Mouse (Mus musculus): ENCODE measurements around the gene Dnajc21. TPM values are rescaled to one million over a fixed set of nuclear protein-coding genes. Genes with fewer than 3 reads are reported as not detected.

Gene Dnajc21
- polyA plus RNA-seq, 1 experiment, result 25.0 TPM

DNA sequence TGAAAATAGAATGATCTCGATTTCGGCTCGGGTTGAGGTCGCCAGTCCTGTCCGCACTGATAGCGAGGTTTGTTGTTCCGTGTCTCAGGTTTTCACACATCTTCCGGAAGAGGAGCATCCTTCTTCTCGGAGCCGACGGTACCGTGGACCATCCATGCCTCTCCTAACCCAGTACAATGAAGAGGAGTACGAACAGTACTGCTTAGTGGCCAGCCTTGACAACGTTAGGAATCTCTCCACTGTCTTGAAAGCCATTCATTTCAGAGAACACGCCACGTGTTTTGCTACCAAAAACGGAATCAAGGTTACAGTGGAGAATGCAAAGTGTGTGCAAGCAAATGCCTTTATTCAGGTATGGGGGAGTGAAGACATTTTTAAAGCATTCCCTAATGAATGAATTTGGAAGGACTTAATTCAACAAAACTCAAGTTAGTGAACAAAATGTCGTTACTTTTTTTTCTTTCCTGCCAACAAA lies 16.1 kb upstream of the Dnajc21 start:
- Histone ChIP-seq H3K27ac (ENCODE audit: insufficient read depth, low read length) (no peak overlapping the region), H3K4me1 (ENCODE audit: control insufficient read depth, insufficient read depth, low read length) (no peaks in the 10 kb centered on the region), H3K4me3 (ENCODE audit: insufficient read depth, low read length) (peak overlapping the region; percentile 70)
- TF ChIP-seq CTCF (IDR thresholded peaks at IDR 0.05; ENCODE audit: extremely low read depth, insufficient read depth, low read length), result no peak
- no peak for TF ChIP-seq POLR2A (IDR thresholded peaks at IDR 0.05; ENCODE audit: extremely low read depth, insufficient read depth, low read length)

DNA sequence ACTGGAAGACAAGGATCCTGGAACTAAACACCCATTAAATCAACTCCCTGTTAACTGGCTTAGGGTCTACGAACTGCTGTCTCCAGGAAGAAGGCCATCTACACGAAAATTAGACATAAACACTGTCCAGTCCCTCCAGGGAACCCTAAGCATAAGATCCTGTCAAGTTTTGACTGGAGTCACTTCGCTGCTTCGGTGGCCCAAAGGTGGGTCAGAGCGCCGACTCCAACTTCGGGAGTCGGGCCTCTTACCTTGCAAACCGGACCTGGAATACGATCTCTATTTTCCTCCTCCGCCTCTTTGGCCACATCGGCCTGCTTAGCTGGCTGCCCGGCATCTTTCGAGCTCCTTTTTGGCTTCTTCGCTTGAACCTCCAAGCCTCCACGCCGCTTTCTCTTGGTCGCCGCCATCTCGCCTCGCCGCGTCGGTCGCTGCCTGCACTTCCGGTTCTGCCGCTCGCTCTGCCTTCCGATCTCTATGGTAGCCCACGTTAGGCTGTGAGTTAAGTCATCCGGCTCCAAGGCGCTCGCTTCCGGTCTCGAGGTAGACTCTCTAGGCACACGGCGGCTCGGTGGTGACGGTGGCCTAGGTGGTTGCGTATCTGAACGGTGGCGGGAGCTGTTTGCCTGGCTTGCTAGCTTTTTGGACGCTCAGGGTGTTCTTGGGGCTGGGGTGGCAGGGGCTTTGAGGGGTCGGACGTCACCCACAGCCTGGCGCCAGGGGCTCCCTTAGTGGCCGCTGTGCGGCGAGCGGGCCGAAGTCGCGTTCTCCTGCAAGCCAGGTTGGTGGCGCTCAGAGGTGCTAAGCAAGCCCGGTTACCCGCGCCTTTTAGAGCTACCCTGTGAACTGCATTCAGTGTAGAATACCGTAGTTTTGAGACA lies 15.4 kb upstream of the Dnajc21 start, which contains the start of the genes Brix1 and Rad1:
TSS of gene Brix1 (minus strand) at position 464 of the 881 bp plus-strand sequence.
TSS of gene Rad1 (plus strand) at position 535 of the 881 bp plus-strand sequence.
- TF ChIP-seq CTCF (IDR thresholded peaks at IDR 0.05; ENCODE audit: extremely low read depth, insufficient read depth, low read length), result no peak
- TF ChIP-seq POLR2A (IDR thresholded peaks at IDR 0.05; ENCODE audit: extremely low read depth, insufficient read depth, low read length), result peak; percentile 79
- no peak within 1 kb of the TSS for H3K27ac ChIP-seq (ENCODE audit: insufficient read depth, low read length)

DNA sequence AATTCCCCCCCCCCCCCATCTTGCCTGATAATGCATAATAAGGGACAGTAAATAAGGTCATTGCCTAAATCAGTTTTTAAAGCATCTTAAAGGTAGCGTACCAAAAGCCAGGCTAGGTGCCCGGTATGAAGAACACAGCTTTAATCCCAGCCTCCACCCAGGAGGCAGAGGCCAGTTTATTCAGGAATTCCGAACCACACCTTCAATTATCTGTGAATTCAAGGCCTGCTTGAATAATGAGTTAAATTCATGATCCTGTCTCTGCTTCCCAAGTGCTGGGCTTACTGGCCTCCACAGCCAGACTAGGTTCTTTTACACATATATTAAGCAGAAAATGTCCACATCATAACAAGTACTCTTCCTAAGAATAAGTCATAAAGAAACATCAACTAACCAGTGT lies 625 bp upstream of the Dnajc21 start:
- Histone ChIP-seq H3K4me3 (ENCODE audit: insufficient read depth, low read length) (peak overlapping the region; percentile 68; the same call in 1 of the 2 replicates), H3K4me1 (ENCODE audit: control insufficient read depth, insufficient read depth, low read length) (peaks cover 4% of the 10 kb centered on the region; the same call in 1 of the 2 replicates), H3K27ac (ENCODE audit: insufficient read depth, low read length) (no peak overlapping the region)
- TF ChIP-seq POLR2A (IDR thresholded peaks at IDR 0.05; ENCODE audit: extremely low read depth, insufficient read depth, low read length) (no peak), CTCF (IDR thresholded peaks at IDR 0.05; ENCODE audit: extremely low read depth, insufficient read depth, low read length) (no peak)

More for the DNA sequence above, 15.4 kb upstream of the Dnajc21 start, which contains the start of the genes Brix1 and Rad1:
- H3K4me1 ChIP-seq (ENCODE audit: control insufficient read depth, insufficient read depth, low read length), result no peaks in the 10 kb centered on the region
- peak within 1 kb of the TSS; percentile 70 for H3K4me3 ChIP-seq (ENCODE audit: insufficient read depth, low read length)

DNA sequence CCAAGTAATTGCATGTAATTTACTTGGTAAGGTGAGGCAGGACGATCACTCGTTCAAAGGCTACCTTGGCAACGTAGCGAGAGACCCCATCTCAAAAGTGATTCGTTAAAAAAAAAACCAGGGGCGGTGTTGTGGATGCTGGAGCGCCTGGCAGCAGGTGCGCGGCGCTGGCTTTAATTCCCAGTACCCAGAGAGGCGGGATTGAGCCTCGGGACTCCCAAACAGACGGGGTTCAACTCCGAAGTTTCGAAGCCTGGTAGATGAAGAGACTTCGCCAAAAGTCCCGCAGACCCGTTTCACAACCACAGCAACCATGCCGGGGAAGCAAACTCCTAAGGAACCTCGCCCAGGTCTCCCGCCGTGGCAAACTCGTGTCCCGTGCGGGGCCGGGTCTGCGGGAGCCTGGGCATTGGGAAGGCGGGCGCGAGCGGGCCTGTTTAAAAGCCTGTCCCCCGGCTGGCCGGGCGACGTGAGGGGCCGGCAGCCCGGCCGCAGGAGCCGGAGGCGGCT lies 620 bp downstream of the Dnajc21 start:
- TF ChIP-seq CTCF (IDR thresholded peaks at IDR 0.05; ENCODE audit: extremely low read depth, insufficient read depth, low read length) (no peak), POLR2A (IDR thresholded peaks at IDR 0.05; ENCODE audit: extremely low read depth, insufficient read depth, low read length) (no peak)
- peaks cover 4% of the 10 kb centered on the region; the same call in 1 of the 2 replicates for H3K4me1 ChIP-seq (ENCODE audit: control insufficient read depth, insufficient read depth, low read length)
- peak overlapping the region; percentile 73; the same call in 1 of the 2 replicates for H3K27ac ChIP-seq (ENCODE audit: insufficient read depth, low read length)
- peak overlapping the region; percentile 68 for H3K4me3 ChIP-seq (ENCODE audit: insufficient read depth, low read length)

DNA sequence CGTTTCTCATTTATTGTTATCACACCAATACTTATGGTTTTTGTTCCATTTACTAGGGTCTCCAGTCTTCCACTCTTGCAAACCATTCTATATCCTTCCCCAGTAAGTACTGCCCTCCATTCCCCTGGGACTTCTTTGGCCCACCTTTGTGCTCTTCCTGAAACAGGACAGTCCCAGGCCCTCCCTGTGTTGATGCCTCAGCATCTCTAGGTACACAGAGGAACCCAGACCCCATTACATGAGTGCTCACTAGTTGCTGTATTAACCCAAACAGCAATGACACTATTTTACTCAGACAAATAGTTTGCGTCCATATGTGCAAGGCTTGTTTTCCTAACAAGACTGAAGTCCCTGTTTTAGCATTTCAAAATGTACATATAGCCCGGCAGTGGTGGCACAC lies 1.6 kb downstream of the Dnajc21 start:
- H3K4me3 ChIP-seq (ENCODE audit: insufficient read depth, low read length), result peak overlapping the region; percentile 68
- TF ChIP-seq POLR2A (IDR thresholded peaks at IDR 0.05; ENCODE audit: extremely low read depth, insufficient read depth, low read length) (no peak), CTCF (IDR thresholded peaks at IDR 0.05; ENCODE audit: extremely low read depth, insufficient read depth, low read length) (no peak)
- peaks cover 6% of the 10 kb centered on the region; the same call in 1 of the 2 replicates for H3K4me1 ChIP-seq (ENCODE audit: control insufficient read depth, insufficient read depth, low read length)
- no peak overlapping the region for H3K27ac ChIP-seq (ENCODE audit: insufficient read depth, low read length)

DNA sequence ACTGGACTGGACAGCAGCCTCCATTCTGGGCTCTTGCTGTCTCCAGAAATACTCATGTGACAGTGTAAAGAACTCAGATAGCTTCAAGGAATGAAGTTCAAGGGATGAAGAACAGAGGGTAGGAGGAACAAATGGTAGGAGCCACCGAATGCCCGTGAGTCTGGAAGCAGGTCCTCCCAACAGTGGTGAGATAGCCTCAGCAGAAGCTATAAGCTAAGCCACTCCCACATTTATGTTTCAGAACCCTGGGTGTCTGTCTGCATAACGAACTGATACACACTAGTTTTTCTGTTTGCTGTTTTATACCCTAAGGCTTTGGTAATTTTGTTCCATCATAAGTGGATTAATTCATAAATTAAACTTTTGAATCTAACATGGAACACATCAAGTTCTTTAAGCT lies 5.6 kb downstream of the Dnajc21 start:
- TF ChIP-seq CTCF (IDR thresholded peaks at IDR 0.05; ENCODE audit: extremely low read depth, insufficient read depth, low read length) (no peak), POLR2A (IDR thresholded peaks at IDR 0.05; ENCODE audit: extremely low read depth, insufficient read depth, low read length) (no peak)
- Histone ChIP-seq H3K4me1 (ENCODE audit: control insufficient read depth, insufficient read depth, low read length) (peaks cover 6% of the 10 kb centered on the region; the same call in 1 of the 2 replicates), H3K27ac (ENCODE audit: insufficient read depth, low read length) (no peak overlapping the region), H3K4me3 (ENCODE audit: insufficient read depth, low read length) (no peak overlapping the region)

DNA sequence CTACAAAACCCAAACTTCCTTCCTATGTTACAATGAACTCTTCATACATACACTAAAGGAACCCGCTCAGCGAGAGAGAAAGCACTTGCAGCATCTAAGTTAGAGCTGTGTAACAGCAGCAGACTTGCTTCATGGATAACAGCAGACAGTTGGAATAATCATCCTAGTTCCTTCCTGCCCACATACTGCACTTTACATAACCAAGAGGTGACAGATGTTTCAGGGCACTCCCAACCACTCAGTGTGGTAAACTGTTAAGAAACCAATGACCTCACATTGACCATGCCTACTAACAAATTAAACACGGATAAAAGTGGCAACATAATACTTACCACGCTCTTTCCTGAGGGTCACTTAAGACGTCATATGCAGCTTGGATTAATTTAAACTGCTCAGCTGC lies 6.8 kb downstream of the Dnajc21 start:
- peaks cover 4% of the 10 kb centered on the region; the same call in 1 of the 2 replicates for H3K4me1 ChIP-seq (ENCODE audit: control insufficient read depth, insufficient read depth, low read length)
- H3K4me3 ChIP-seq (ENCODE audit: insufficient read depth, low read length), result no peak overlapping the region
- H3K27ac ChIP-seq (ENCODE audit: insufficient read depth, low read length), result peak overlapping the region; percentile 58; the same call in 1 of the 2 replicates
- TF ChIP-seq POLR2A (IDR thresholded peaks at IDR 0.05; ENCODE audit: extremely low read depth, insufficient read depth, low read length) (no peak), CTCF (IDR thresholded peaks at IDR 0.05; ENCODE audit: extremely low read depth, insufficient read depth, low read length) (no peak)

DNA sequence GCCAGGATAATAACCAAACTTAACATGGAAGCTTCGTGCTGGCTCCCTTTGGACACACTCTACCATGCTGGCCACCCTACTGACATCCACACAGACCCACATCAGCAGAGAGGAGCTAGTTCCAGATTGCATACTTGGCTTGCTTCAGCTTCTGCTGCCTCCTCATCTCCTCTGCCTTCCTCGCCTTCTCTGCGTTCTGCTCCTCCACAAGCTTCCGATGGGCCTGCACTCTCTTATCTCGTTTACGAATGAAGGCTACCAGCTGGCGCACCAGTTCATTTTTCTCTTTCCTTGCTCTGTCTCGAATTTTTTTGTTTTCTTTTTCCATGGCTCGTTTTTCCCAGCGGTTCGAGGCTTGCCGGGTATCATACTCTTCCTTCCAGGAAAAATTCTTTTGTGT lies 9.3 kb downstream of the Dnajc21 start:
- TF ChIP-seq CTCF (IDR thresholded peaks at IDR 0.05; ENCODE audit: extremely low read depth, insufficient read depth, low read length), result no peak
- no peak for TF ChIP-seq POLR2A (IDR thresholded peaks at IDR 0.05; ENCODE audit: extremely low read depth, insufficient read depth, low read length)
- Histone ChIP-seq H3K4me3 (ENCODE audit: insufficient read depth, low read length) (no peak overlapping the region), H3K4me1 (ENCODE audit: control insufficient read depth, insufficient read depth, low read length) (peaks cover 4% of the 10 kb centered on the region; the same call in 1 of the 2 replicates), H3K27ac (ENCODE audit: insufficient read depth, low read length) (no peak overlapping the region)

DNA sequence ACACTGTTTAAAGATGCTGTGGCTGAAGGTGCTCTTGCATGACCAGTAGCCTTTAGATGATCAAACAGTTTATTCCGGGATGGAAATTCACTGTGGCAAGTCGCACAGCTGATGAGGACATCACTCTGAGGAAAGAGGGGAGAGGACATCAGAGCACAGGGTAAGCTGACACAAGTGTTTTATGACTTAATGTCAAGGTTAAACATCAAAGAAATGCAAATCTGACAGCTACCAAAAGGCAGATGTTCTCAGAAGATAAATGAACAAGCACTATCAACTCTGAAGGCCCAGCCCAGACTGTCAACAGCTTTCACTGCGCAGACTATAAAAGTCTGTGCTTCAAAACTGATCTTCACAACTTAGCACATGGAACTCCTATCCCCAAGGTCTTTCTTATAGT lies 23.2 kb downstream of the Dnajc21 start:
- TF ChIP-seq CTCF (IDR thresholded peaks at IDR 0.05; ENCODE audit: extremely low read depth, insufficient read depth, low read length) (no peak), POLR2A (IDR thresholded peaks at IDR 0.05; ENCODE audit: extremely low read depth, insufficient read depth, low read length) (no peak)
- Histone ChIP-seq H3K4me3 (ENCODE audit: insufficient read depth, low read length) (no peak overlapping the region), H3K27ac (ENCODE audit: insufficient read depth, low read length) (no peak overlapping the region), H3K4me1 (ENCODE audit: control insufficient read depth, insufficient read depth, low read length) (no peaks in the 10 kb centered on the region)

Measured in cortical plate, adult 2 months (tissue).